Mouse (Mus musculus): ENCODE measurements around the gene Ptrh2. TPM values are rescaled to one million over a fixed set of nuclear protein-coding genes. Genes with fewer than 3 reads are reported as not detected.

Ptrh2 gene
- polyA plus RNA-seq (2015; fragmentation: Nextera tagmentation; extraction: Ambion mirVana) = 22.6 and 23.5 TPM in 2 replicates

DNA sequence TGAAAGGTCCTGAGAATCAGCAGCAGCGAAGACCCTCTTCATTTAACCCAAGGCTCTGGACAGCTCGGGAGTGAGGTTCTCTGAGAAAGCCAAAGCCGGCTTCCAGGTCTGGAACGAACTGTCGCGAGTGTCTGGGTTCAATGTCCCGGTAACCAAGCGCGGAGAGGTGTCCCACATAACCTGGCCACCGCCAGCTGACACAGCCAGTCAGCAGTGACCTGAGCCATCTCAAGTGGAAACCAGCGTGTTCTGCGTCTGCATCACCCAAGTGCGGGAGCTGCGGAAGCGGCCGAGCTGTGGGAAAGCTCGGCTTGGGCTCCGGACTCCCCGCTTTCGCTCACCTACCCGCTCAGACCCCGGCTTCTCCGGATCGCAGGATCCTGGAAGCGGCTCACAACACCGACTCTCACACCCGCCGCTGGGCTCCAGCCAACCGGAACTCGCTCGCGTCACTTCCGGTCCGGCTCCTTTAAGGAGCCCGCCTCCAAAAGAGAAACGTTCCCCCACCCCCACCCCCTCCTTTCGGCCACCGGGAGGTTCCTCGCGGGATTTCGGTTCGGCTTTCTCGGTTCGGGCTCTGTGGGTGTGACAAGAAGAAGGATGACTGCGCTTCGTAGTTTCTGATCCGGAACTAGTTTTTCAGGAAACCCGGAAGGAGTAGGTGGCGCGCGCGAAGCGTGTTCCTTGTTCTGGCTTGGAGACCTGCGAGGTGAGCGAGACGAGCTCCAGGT is at the start of gene Ptrh2, which contains the start of gene Vmp1:
Gene Ptrh2, plus strand, starts transcription at position 591 of the 731 bp plus-strand sequence.
Gene Vmp1, minus strand, starts transcription at position 442 of the 731 bp plus-strand sequence.

Other genes with a start within 250 kb of the Ptrh2 start
- gene Rnft1, start 199.3 kb upstream of the Ptrh2 start, polyA plus RNA-seq (2015; fragmentation: Nextera tagmentation; extraction: Ambion mirVana) = 15.0 and 15.2 TPM in 2 replicates
- 58.2 and 65.2 TPM in 2 replicates for gene Rps6kb1, start 139.2 kb upstream of the Ptrh2 start, polyA plus RNA-seq (2015; fragmentation: Nextera tagmentation; extraction: Ambion mirVana)
- gene Tubd1, start 139.0 kb upstream of the Ptrh2 start, polyA plus RNA-seq (2015; fragmentation: Nextera tagmentation; extraction: Ambion mirVana) = 5.3 and 6.9 TPM in 2 replicates
- gene Vmp1, start 149 bp upstream of the Ptrh2 start, polyA plus RNA-seq (2015; fragmentation: Nextera tagmentation; extraction: Ambion mirVana) = 131 and 143 TPM in 2 replicates
- gene Cltc, start 73.6 kb downstream of the Ptrh2 start, polyA plus RNA-seq (2015; fragmentation: Nextera tagmentation; extraction: Ambion mirVana) = 115 and 131 TPM in 2 replicates
- 9.4 and 9.5 TPM in 2 replicates for gene Dhx40, start 123.8 kb downstream of the Ptrh2 start, polyA plus RNA-seq (2015; fragmentation: Nextera tagmentation; extraction: Ambion mirVana)